Mouse (Mus musculus): ENCODE measurements around the gene Exoc3l. TPM values are rescaled to one million over a fixed set of nuclear protein-coding genes. Genes with fewer than 3 reads are reported as not detected.

Exoc3l gene
- polyA plus RNA-seq, 1 experiment from 2014 or later, result 10.5 TPM

- H3K4me2 ChIP-seq (ENCODE audit: low read length), result peak overlapping the region; percentile 79
- no peak for ATAC-seq
- H3K9me3 ChIP-seq (replicated peaks; ENCODE audit: control insufficient read depth, low read length, poor library complexity, severe bottlenecking), result no peaks in the 10 kb centered on the region
- WGBS, result 9% methylated on average over 31 of the region's 31 CpGs
- H3K27ac ChIP-seq (ENCODE audit: low read length), result no peak overlapping the region
- no peaks in the 10 kb centered on the region for H3K27me3 ChIP-seq (ENCODE audit: control insufficient read depth, insufficient read depth, low read depth, low read length)
- peak overlapping the region; percentile 52 for H3K4me3 ChIP-seq (ENCODE audit: low read depth, low read length)
- H3K4me1 ChIP-seq (ENCODE audit: control insufficient read depth, insufficient read depth, low read length), result peaks cover 34% of the 10 kb centered on the region
- no peaks in the 10 kb centered on the region; the same call in 1 of the 2 replicates for H3K36me3 ChIP-seq (ENCODE audit: control insufficient read depth, insufficient read depth, low read length)
- peak overlapping the region; percentile 50 for H3K9ac ChIP-seq (ENCODE audit: low read depth, low read length)
Measured at GRCm38 (mm10) chr8:105290554-105291314, 5.2 kb downstream of the Exoc3l start.

GRCm38 (mm10) chr8:105289805-105290460 lies 6.0 kb downstream of the Exoc3l start, which contains the start of gene 4931428F04Rik:
Gene 4931428F04Rik, minus strand, starts transcription at chr8:105289864.
- Histone ChIP-seq H3K9ac (ENCODE audit: low read depth, low read length) (peak within 1 kb of the TSS; percentile 69), H3K4me1 (ENCODE audit: control insufficient read depth, insufficient read depth, low read length) (peaks cover 38% of the 10 kb centered on the region), H3K4me2 (ENCODE audit: low read length) (peak within 1 kb of the TSS; percentile 79), H3K27ac (ENCODE audit: low read length) (peak within 1 kb of the TSS; percentile 86), H3K27me3 (ENCODE audit: control insufficient read depth, insufficient read depth, low read depth, low read length) (no peaks in the 10 kb centered on the region), H3K9me3 (replicated peaks; ENCODE audit: control insufficient read depth, low read length, poor library complexity, severe bottlenecking) (no peaks in the 10 kb centered on the region), H3K4me3 (ENCODE audit: low read depth, low read length) (peak within 1 kb of the TSS; percentile 52), H3K36me3 (ENCODE audit: control insufficient read depth, insufficient read depth, low read length) (no peaks in the 10 kb centered on the region; the same call in 1 of the 2 replicates)
- under 1% methylated on average over 42 of the region's 43 CpGs for WGBS
- ATAC-seq, result peak; percentile 46

DNA sequence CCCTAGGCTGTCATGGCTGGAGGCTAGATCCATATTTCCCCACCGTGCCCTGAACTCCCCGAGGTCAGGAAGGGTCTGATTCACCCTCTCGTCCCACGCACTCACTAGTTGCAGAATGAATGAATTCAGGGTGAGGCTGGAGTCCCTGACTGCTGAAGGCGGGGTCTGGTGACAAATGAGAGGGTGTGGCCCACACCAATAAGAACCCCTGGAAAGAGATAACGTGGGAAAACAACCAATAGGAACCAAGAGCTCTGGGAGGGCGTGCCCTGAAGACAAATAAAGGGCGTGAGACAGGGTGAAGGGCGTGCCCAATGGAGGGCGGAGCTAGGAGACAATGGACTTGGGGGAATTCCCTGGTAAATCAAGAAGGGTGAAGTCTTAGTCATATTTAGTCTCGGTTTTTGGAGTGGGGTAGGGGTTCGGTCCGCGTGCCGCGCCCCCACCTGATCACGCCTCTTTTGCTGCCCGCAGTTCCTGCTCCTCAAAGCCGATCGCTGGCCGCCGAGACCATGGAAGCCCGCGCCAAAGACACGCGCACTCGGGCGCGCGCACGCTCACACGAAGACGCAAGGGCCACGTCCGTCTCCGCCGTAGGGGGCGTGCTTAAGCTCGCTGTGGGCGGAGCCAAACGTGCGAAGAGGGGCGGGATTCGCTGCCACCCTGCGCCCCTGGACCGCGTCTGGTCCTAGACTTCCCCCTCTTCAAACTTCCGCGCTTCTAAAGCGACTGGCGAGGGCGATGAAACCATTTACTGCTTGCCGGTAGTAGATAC lies 6.8 kb downstream of the Exoc3l start:
- H3K4me3 ChIP-seq (ENCODE audit: low read depth, low read length), result peak overlapping the region; percentile 52
- peak overlapping the region; percentile 79 for H3K4me2 ChIP-seq (ENCODE audit: low read length)
- WGBS, result under 1% methylated on average over 53 of the region's 53 CpGs
- ATAC-seq, result peak; percentile 92
- H3K27ac ChIP-seq (ENCODE audit: low read length), result peak overlapping the region; percentile 86
- peak overlapping the region; percentile 69 for H3K9ac ChIP-seq (ENCODE audit: low read depth, low read length)
- no peaks in the 10 kb centered on the region for H3K27me3 ChIP-seq (ENCODE audit: control insufficient read depth, insufficient read depth, low read depth, low read length)
- H3K36me3 ChIP-seq (ENCODE audit: control insufficient read depth, insufficient read depth, low read length), result peaks cover 4% of the 10 kb centered on the region; the same call in 1 of the 2 replicates
- no peaks in the 10 kb centered on the region for H3K9me3 ChIP-seq (replicated peaks; ENCODE audit: control insufficient read depth, low read length, poor library complexity, severe bottlenecking)
- H3K4me1 ChIP-seq (ENCODE audit: control insufficient read depth, insufficient read depth, low read length), result peaks cover 41% of the 10 kb centered on the region

DNA sequence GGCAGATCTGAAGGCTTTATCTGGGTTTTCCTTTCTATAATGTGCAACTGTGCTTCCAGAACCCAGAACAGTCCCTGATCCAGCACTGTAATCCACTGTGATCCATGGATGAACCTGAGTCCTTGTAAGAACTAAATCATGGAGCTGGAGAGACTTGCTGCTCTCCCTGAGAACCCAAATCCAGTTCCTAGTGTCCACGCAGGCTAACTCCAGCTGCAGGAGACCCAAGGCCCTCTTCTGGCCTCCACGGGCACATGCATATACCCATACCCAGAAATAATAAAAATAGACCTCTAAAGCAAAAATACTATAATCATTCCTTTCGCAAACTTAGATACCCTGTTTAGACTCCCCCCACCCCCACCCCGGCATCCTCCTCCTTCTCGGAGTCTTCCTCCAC lies 7.7 kb downstream of the Exoc3l start:
- Histone ChIP-seq H3K4me1 (ENCODE audit: control insufficient read depth, insufficient read depth, low read length) (peaks cover 41% of the 10 kb centered on the region), H3K9me3 (replicated peaks; ENCODE audit: control insufficient read depth, low read length, poor library complexity, severe bottlenecking) (no peaks in the 10 kb centered on the region), H3K4me2 (ENCODE audit: low read length) (peak overlapping the region; percentile 79), H3K27me3 (ENCODE audit: control insufficient read depth, insufficient read depth, low read depth, low read length) (no peaks in the 10 kb centered on the region), H3K36me3 (ENCODE audit: control insufficient read depth, insufficient read depth, low read length) (peaks cover 4% of the 10 kb centered on the region; the same call in 1 of the 2 replicates), H3K4me3 (ENCODE audit: low read depth, low read length) (peak overlapping the region; percentile 52), H3K9ac (ENCODE audit: low read depth, low read length) (peak overlapping the region; percentile 69), H3K27ac (ENCODE audit: low read length) (peak overlapping the region; percentile 86)
- WGBS, result 81% methylated on average over 5 of the region's 5 CpGs
- ATAC-seq, result no peak

DNA sequence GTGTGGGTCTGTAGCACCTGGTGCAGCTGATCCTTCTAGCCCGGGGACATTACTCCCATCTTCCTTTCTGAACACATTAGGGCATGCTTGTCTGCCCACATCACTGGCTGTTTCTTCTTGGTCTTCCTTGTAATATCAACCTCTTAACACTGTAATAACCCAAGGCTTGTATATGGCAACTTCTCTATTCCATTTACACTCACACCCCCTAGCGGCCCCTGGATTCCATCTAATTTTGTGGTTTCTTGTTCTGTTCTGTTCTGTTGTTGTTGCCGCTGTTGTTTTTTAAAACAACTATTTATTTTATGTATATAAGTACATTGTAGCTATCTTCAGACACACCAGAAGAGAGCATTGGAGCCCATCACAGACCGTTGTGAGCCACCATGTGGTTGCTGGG lies 9.0 kb downstream of the Exoc3l start:
- no peak overlapping the region for H3K9ac ChIP-seq (ENCODE audit: low read depth, low read length)
- WGBS, result 88% methylated on average over 4 of the region's 4 CpGs
- no peak overlapping the region for H3K27ac ChIP-seq (ENCODE audit: low read length)
- H3K4me2 ChIP-seq (ENCODE audit: low read length), result peak overlapping the region; percentile 79
- ATAC-seq, result no peak
- H3K36me3 ChIP-seq (ENCODE audit: control insufficient read depth, insufficient read depth, low read length), result peaks cover 12% of the 10 kb centered on the region
- no peaks in the 10 kb centered on the region for H3K9me3 ChIP-seq (replicated peaks; ENCODE audit: control insufficient read depth, low read length, poor library complexity, severe bottlenecking)
- H3K27me3 ChIP-seq (ENCODE audit: control insufficient read depth, insufficient read depth, low read depth, low read length), result no peaks in the 10 kb centered on the region; the same call in 1 of the 2 replicates
- H3K4me3 ChIP-seq (ENCODE audit: low read depth, low read length), result no peak overlapping the region
- H3K4me1 ChIP-seq (ENCODE audit: control insufficient read depth, insufficient read depth, low read length), result peaks cover 41% of the 10 kb centered on the region

- 46% methylated on average over 12 of the region's 12 CpGs for WGBS
- H3K27ac ChIP-seq (ENCODE audit: low read length), result no peak overlapping the region
- H3K36me3 ChIP-seq (ENCODE audit: control insufficient read depth, insufficient read depth, low read length), result peaks cover 17% of the 10 kb centered on the region
- H3K4me3 ChIP-seq (ENCODE audit: low read depth, low read length), result no peak overlapping the region
- ATAC-seq, result no peak
- H3K4me2 ChIP-seq (ENCODE audit: low read length), result no peak overlapping the region
- peaks cover 36% of the 10 kb centered on the region for H3K4me1 ChIP-seq (ENCODE audit: control insufficient read depth, insufficient read depth, low read length)
- H3K9me3 ChIP-seq (replicated peaks; ENCODE audit: control insufficient read depth, low read length, poor library complexity, severe bottlenecking), result no peaks in the 10 kb centered on the region
- peak overlapping the region; percentile 36; the same call in 1 of the 2 replicates for H3K9ac ChIP-seq (ENCODE audit: low read depth, low read length)
- H3K27me3 ChIP-seq (ENCODE audit: control insufficient read depth, insufficient read depth, low read depth, low read length), result no peaks in the 10 kb centered on the region; the same call in 1 of the 2 replicates
Measured at GRCm38 (mm10) chr8:105285514-105285913, 10.4 kb downstream of the Exoc3l start.

- no peak overlapping the region for H3K27ac ChIP-seq (ENCODE audit: low read length)
- H3K4me3 ChIP-seq (ENCODE audit: low read depth, low read length), result no peak overlapping the region
- 28% methylated on average over 23 of the region's 23 CpGs for WGBS
- ATAC-seq, result no peak
- H3K4me2 ChIP-seq (ENCODE audit: low read length), result no peak overlapping the region
- no peaks in the 10 kb centered on the region for H3K9me3 ChIP-seq (replicated peaks; ENCODE audit: control insufficient read depth, low read length, poor library complexity, severe bottlenecking)
- peaks cover 2% of the 10 kb centered on the region; the same call in 1 of the 2 replicates for H3K27me3 ChIP-seq (ENCODE audit: control insufficient read depth, insufficient read depth, low read depth, low read length)
- H3K36me3 ChIP-seq (ENCODE audit: control insufficient read depth, insufficient read depth, low read length), result peaks cover 20% of the 10 kb centered on the region
- H3K9ac ChIP-seq (ENCODE audit: low read depth, low read length), result no peak overlapping the region
- peaks cover 30% of the 10 kb centered on the region for H3K4me1 ChIP-seq (ENCODE audit: control insufficient read depth, insufficient read depth, low read length)
Measured at GRCm38 (mm10) chr8:105283074-105283473, 12.8 kb downstream of the Exoc3l start.

DNA sequence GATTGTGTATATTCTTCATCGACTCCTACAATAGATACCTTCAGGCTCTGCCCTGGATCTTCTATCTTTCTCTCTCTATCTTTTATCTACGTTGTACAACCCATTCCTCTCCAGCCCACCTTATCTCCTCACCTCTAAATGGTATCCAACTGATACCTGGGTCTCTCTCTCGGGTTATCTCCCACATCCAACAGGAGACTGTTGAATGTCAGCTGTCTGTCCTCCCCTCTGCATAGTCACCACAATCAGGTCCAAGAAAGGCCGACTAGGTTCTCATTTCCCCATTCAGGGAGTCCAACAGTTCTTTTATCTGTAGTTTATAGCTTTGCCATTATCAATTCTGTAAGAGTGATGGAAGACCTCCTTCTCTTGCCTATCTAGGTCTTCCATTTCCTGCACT lies 13.7 kb downstream of the Exoc3l start:
- no peak overlapping the region for H3K4me3 ChIP-seq (ENCODE audit: low read depth, low read length)
- H3K4me2 ChIP-seq (ENCODE audit: low read length), result no peak overlapping the region
- no peak overlapping the region for H3K27ac ChIP-seq (ENCODE audit: low read length)
- H3K9me3 ChIP-seq (replicated peaks; ENCODE audit: control insufficient read depth, low read length, poor library complexity, severe bottlenecking), result no peaks in the 10 kb centered on the region
- 88% methylated on average over 4 of the region's 4 CpGs for WGBS
- no peak for ATAC-seq
- H3K9ac ChIP-seq (ENCODE audit: low read depth, low read length), result no peak overlapping the region
- H3K4me1 ChIP-seq (ENCODE audit: control insufficient read depth, insufficient read depth, low read length), result peaks cover 21% of the 10 kb centered on the region
- H3K27me3 ChIP-seq (ENCODE audit: control insufficient read depth, insufficient read depth, low read depth, low read length), result peaks cover 7% of the 10 kb centered on the region; the same call in 1 of the 2 replicates
- peaks cover 20% of the 10 kb centered on the region for H3K36me3 ChIP-seq (ENCODE audit: control insufficient read depth, insufficient read depth, low read length)
